Mouse (Mus musculus) erythroblast, embryonic 14.5 days (primary cell): ENCODE data around the gene P3h1.

Experiments
- GATA1 ChIP-seq: IDR thresholded peaks from 2 replicates; pipeline ENCODE4 v1.6.1; 2012; ENCODE audit warnings: low read length, inconsistent platforms, mixed read lengths
- TAL1 ChIP-seq: IDR thresholded peaks from 3 replicates; pipeline ENCODE4 v1.6.1; 2012; ENCODE audit warnings: low read length, inconsistent platforms, mixed read lengths

DNA sequence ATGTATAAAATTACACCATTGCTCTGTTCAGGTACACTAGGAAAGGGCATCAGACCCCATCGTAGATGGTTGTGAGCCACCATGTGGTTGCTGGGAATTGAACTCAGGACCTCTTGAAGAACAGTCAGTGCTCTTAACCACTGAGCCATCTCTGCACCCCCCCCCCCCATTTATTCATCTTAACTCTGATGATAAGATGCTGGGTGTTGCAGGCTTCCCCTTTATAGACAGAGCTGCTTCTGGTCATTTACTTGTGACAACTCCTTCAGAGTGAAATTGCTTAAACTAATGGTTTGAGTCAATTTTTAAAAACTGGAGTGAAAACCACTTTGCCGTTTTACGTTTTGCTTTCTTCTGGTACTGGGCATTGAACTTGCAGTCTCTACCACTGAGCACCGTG, 40.0 kb upstream of the P3h1 start:
- no peak for TF ChIP-seq GATA1
- TF ChIP-seq TAL1, result no peak
